Mouse (Mus musculus) spleen, adult 2 months (tissue): Measurements from ENCODE around the gene Rnf5. TPM values are rescaled to one million over a fixed set of nuclear protein-coding genes. Genes with fewer than 3 reads are reported as not detected.

Source experiments
- DNase-seq, 2 experiments: peaks; one replicate each; pipeline versions ENCODE4 v3.0.0 to v3.0.0-alpha.2; 2012 to 2021; ENCODE audit warnings: low spot score in 2 of 2, low read depth in 1 of 2
- H3K27ac ChIP-seq: fragments of 200-500 bp; 2 replicates; pipeline ENCODE4 v1.5.1; 2012; ENCODE audit warnings: low read length, inconsistent platforms; ENCODE audit not compliant: insufficient read depth
- H3K27me3 ChIP-seq: fragments of 200-500 bp; 2 replicates; pipeline ENCODE4 v1.6.1; 2012; ENCODE audit warnings: mild to moderate bottlenecking, moderate library complexity, low read length, inconsistent platforms; ENCODE audit not compliant: control insufficient read depth, insufficient read depth
- H3K36me3 ChIP-seq: fragments of 200-500 bp; 2 replicates; pipeline ENCODE4 v1.6.1; 2012; ENCODE audit warnings: mild to moderate bottlenecking, low read length, inconsistent platforms; ENCODE audit not compliant: control insufficient read depth, insufficient read depth
- H3K4me1 ChIP-seq: fragments of 200-500 bp; 2 replicates; pipeline ENCODE4 v1.6.1; 2011; ENCODE audit warnings: inconsistent platforms; ENCODE audit not compliant: control insufficient read depth, insufficient read depth, insufficient read length
- H3K4me3 ChIP-seq: fragments of 200-500 bp; 2 replicates; pipeline ENCODE4 v1.5.1; 2011; ENCODE audit warnings: mild to moderate bottlenecking, inconsistent platforms; ENCODE audit not compliant: insufficient read depth, insufficient read length; ENCODE audit errors: extremely low read depth
- CTCF ChIP-seq: fragments of 200-500 bp; IDR thresholded peaks from 2 replicates; pipeline ENCODE4 v1.5.1; 2011; ENCODE audit warnings: mild to moderate bottlenecking, inconsistent platforms; ENCODE audit not compliant: insufficient read depth, insufficient read length, insufficient replicate concordance; ENCODE audit errors: extremely low read depth
- POLR2A ChIP-seq: fragments of 200-500 bp; IDR thresholded peaks from 2 replicates; pipeline ENCODE4 v1.6.1; 2011; ENCODE audit warnings: low read depth, low read length, inconsistent platforms
- WGBS: fragments of 180-500 bp; shearing (Covaris S2); methylation state at CpG from one replicate; pipeline ENCODE4 v1.1.7; 2018; 5-methylcytosine and 5-hydroxymethylcytosine counted together
- polyA plus RNA-seq: library from polyadenylated mRNA; depleted of rRNA; stranded (reverse); fragments of >200 nt; gene quantifications from 2 replicates; pipeline ENCODE4 v1.2.3, GENCODE M21; 2012

Rnf5 gene
- polyA plus RNA-seq, 1 experiment: 54.1 TPM

DNA sequence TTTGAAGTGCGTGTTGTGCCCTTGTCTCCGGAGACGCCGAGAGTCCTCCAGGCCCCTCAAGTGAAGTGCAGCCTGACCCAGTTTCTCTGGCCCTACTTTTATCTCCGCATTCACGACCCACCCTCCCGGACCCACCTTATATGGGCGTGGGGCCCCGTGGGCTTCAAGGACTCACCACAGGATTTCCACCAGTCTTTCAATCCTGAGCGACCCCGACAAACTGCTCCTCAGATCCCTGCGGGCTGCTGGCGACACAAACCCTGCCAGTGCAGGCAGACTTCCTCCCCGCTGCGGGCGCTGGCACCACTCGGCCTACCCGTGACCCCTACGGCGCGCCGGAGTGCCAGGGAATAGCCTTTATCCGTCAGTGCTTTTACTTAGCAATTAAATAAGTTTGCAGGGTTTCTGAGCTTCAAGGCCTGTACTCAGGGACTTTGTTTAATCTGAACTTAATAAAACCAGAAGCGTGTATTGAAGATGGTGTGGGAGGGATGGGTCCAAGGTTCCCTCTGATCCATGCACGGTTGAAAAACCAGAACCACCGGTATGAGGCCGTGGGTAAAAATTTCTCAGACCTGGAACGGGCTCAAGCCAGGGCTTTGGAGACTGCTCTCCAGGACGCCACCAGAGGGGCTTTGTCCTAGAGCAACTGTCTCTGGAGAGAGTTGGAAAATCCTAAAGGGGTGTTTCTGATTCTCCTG, 24.6 kb upstream of the Rnf5 start, which contains the start of gene Ppt2:
Ppt2 (minus strand) TSS at position 568 of the 701 bp plus-strand sequence.
- H3K4me3 ChIP-seq: peak within 1 kb of the TSS; percentile 60
- H3K27me3 ChIP-seq: peaks cover 12% of the 10 kb centered on the region; the same call in 1 of the 2 replicates
- H3K27ac ChIP-seq: peak within 1 kb of the TSS; percentile 58
- H3K36me3 ChIP-seq: no peaks in the 10 kb centered on the region
- 8% methylated on average over 29 of the region's 29 CpGs for WGBS
- no peak for TF ChIP-seq POLR2A
- TF ChIP-seq CTCF: no peak
- no peak for DNase-seq
- H3K4me1 ChIP-seq: peaks cover 19% of the 10 kb centered on the region

- H3K4me1 ChIP-seq: peaks cover 19% of the 10 kb centered on the region
Observed at GRCm38 (mm10) chr17:34627093-34627942, 23.8 kb upstream of the Rnf5 start.

DNA sequence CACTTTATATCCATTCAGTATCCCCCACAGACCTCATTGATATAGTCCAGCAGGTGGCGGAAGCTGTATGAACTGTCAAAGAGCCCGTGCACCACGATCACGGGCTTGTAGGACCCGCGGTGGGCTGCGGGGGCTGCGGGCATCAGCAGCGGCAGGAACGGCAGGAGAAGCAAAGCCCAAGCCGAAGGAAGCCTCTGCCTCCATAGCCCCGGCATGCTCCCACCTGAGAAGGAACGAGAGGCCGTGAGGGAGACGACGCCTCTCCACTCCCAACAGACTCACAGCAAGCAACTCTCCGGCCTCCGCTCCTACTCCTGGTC, 23.2 kb upstream of the Rnf5 start:
- TF ChIP-seq POLR2A (no peak), CTCF (peak; percentile 6; the same call in 1 of the 2 replicates)
- no peak for DNase-seq
- Histone ChIP-seq H3K4me1 (peaks cover 16% of the 10 kb centered on the region), H3K4me3 (peak overlapping the region; percentile 60), H3K27ac (peak overlapping the region; percentile 6; the same call in 1 of the 2 replicates), H3K36me3 (peaks cover 3% of the 10 kb centered on the region; the same call in 1 of the 2 replicates), H3K27me3 (peaks cover 9% of the 10 kb centered on the region; the same call in 1 of the 2 replicates)
- under 1% methylated on average over 15 of the region's 18 CpGs for WGBS

More at GRCm38 (mm10) chr17:34627093-34627942, 23.8 kb upstream of the Rnf5 start:
- Histone ChIP-seq H3K4me3 (peak overlapping the region; percentile 60), H3K36me3 (peaks cover 3% of the 10 kb centered on the region; the same call in 1 of the 2 replicates), H3K27ac (peak overlapping the region; percentile 58), H3K27me3 (peaks cover 10% of the 10 kb centered on the region; the same call in 1 of the 2 replicates)
- under 1% methylated on average over 43 of the region's 45 CpGs for WGBS
- TF ChIP-seq POLR2A: no peak
- no peak for TF ChIP-seq CTCF
- peak in 1 of 2 experiments; percentile 61 for DNase-seq

GRCm38 (mm10) chr17:34626062-34626772, 22.7 kb upstream of the Rnf5 start:
- Histone ChIP-seq H3K4me3 (peak overlapping the region; percentile 60; the same call in 1 of the 2 replicates), H3K27ac (no peak overlapping the region), H3K4me1 (peaks cover 13% of the 10 kb centered on the region), H3K27me3 (peaks cover 8% of the 10 kb centered on the region; the same call in 1 of the 2 replicates), H3K36me3 (peaks cover 3% of the 10 kb centered on the region; the same call in 1 of the 2 replicates)
- DNase-seq: no peak
- TF ChIP-seq POLR2A: no peak
- TF ChIP-seq CTCF: no peak
- WGBS: 65% methylated on average over 16 of the region's 16 CpGs

- WGBS: 92% methylated on average over 3 of the region's 3 CpGs
- no peak for TF ChIP-seq CTCF
- peaks cover 4% of the 10 kb centered on the region; the same call in 1 of the 2 replicates for H3K4me1 ChIP-seq
- H3K27ac ChIP-seq: no peak overlapping the region
- H3K4me3 ChIP-seq: no peak overlapping the region
- no peaks in the 10 kb centered on the region for H3K27me3 ChIP-seq
- no peak for DNase-seq
- H3K36me3 ChIP-seq: peaks cover 3% of the 10 kb centered on the region; the same call in 1 of the 2 replicates
Observed at GRCm38 (mm10) chr17:34624981-34625380, 21.5 kb upstream of the Rnf5 start.

- TF ChIP-seq CTCF (no peak), POLR2A (no peak)
- Histone ChIP-seq H3K27me3 (no peaks in the 10 kb centered on the region), H3K36me3 (peaks cover 3% of the 10 kb centered on the region; the same call in 1 of the 2 replicates), H3K27ac (no peak overlapping the region), H3K4me1 (peaks cover 4% of the 10 kb centered on the region; the same call in 1 of the 2 replicates), H3K4me3 (no peak overlapping the region)
- DNase-seq: no peak
- WGBS: 89% methylated on average over 9 of the region's 9 CpGs
Observed at GRCm38 (mm10) chr17:34623161-34623560, 19.7 kb upstream of the Rnf5 start.
